Mouse (Mus musculus): Measurements from ENCODE around the gene Osbpl10. TPM values are rescaled to one million over a fixed set of nuclear protein-coding genes. Genes with fewer than 3 reads are reported as not detected.

Osbpl10 gene
- polyA plus RNA-seq, 1 experiment from 2014 or later: 3.5 TPM

DNA sequence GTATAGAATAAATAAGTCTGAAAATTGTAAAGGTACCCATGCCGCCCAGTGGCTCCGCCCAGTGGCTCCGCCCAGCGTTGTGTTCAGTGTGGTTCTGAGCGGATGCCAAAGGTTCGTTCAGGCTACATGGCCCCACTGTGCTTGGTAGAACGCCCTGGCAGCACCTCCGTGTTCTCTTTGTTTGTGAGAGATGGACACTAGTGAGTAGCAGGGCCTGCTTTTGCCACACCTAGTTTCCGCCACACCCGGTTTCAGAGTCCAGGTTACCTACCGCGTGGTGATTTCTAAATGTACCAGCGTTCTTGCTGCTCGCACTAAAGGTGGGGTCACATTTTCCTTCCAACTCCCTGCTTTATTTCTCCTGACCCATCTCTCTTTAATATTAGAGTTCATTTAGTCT is 75.4 kb downstream of the Osbpl10 start:
- no peaks in the 10 kb centered on the region for H3K9me3 ChIP-seq
- no peaks in the 10 kb centered on the region for H3K36me3 ChIP-seq
- ATAC-seq (ENCODE audit: borderline replicate concordance, extremely low read depth, low FRiP score, low TSS enrichment): no peak
- peaks cover 11% of the 10 kb centered on the region for H3K4me1 ChIP-seq
- no peaks in the 10 kb centered on the region; the same call in 1 of the 2 replicates for H3K27me3 ChIP-seq
- no peak overlapping the region for H3K27ac ChIP-seq
- H3K4me2 ChIP-seq: no peak overlapping the region
- H3K4me3 ChIP-seq: no peak overlapping the region
- H3K9ac ChIP-seq: no peak overlapping the region
- WGBS: 90% methylated on average over 14 of the region's 14 CpGs

- 79% methylated on average over 8 of the region's 8 CpGs for WGBS
- Histone ChIP-seq H3K9ac (no peak overlapping the region), H3K9me3 (no peaks in the 10 kb centered on the region), H3K27ac (no peak overlapping the region), H3K4me2 (no peak overlapping the region), H3K4me1 (peaks cover 8% of the 10 kb centered on the region), H3K4me3 (no peak overlapping the region), H3K36me3 (no peaks in the 10 kb centered on the region), H3K27me3 (no peaks in the 10 kb centered on the region; the same call in 1 of the 2 replicates)
- ATAC-seq (ENCODE audit: borderline replicate concordance, extremely low read depth, low FRiP score, low TSS enrichment): no peak
These were observed 76.9 kb downstream of the Osbpl10 start for GRCm38 (mm10) chr9:115055041-115055830.

DNA sequence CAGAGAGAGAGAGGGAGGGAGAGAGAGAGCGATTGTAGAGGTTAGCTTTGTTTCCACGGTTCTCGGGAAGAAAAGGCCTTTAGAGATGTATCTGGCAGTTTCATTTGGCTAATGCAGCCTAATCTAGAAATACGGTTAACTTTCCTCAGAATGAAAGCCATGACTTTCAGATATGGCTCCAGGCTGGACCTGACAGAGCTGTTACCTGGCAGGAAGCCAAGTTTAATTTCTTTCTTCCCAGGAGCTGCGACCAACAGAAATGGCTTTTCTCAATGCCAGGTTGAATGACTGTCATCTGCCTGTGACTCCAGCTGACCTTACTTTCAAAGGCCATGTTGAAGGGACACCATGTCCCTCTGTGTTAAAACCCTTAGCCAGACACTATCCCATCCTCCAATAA is 80.4 kb downstream of the Osbpl10 start:
- no peaks in the 10 kb centered on the region for H3K9me3 ChIP-seq
- no peak overlapping the region for H3K27ac ChIP-seq
- peaks cover 3% of the 10 kb centered on the region; the same call in 1 of the 2 replicates for H3K4me1 ChIP-seq
- no peak overlapping the region for H3K9ac ChIP-seq
- no peaks in the 10 kb centered on the region; the same call in 1 of the 2 replicates for H3K27me3 ChIP-seq
- 28% methylated on average over 5 of the region's 5 CpGs for WGBS
- H3K4me3 ChIP-seq: no peak overlapping the region
- no peak overlapping the region for H3K4me2 ChIP-seq
- no peak for ATAC-seq (ENCODE audit: borderline replicate concordance, extremely low read depth, low FRiP score, low TSS enrichment)
- H3K36me3 ChIP-seq: peaks cover 4% of the 10 kb centered on the region; the same call in 1 of the 2 replicates

DNA sequence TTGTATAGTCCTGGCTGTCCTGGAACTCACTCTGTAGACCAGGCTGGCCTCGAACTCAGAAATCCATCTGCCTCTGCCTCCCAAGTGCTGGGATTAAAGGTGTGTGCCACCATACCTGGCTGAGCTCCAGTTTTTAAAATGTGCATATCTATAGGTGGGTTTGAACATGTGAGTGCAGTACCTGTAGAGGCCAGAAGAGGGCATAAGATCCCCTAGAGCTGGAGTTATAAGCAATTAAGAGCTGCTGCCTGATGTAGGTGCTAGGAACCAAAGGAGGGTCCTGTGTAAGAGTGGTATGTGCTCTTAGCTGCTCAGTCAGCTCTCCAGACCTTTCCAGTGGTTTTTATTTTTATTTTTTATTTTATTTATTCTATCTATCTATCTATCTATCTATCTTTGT is 86.5 kb downstream of the Osbpl10 start:
- no peak overlapping the region for H3K4me3 ChIP-seq
- 83% methylated on average over 1 of the region's 1 CpGs for WGBS
- H3K9ac ChIP-seq: no peak overlapping the region
- H3K27me3 ChIP-seq: no peaks in the 10 kb centered on the region
- no peak overlapping the region for H3K27ac ChIP-seq
- H3K4me2 ChIP-seq: no peak overlapping the region
- H3K36me3 ChIP-seq: peaks cover 4% of the 10 kb centered on the region; the same call in 1 of the 2 replicates
- no peaks in the 10 kb centered on the region for H3K9me3 ChIP-seq
- no peak for ATAC-seq (ENCODE audit: borderline replicate concordance, extremely low read depth, low FRiP score, low TSS enrichment)
- H3K4me1 ChIP-seq: no peaks in the 10 kb centered on the region

- H3K27me3 ChIP-seq: no peaks in the 10 kb centered on the region
- H3K9me3 ChIP-seq: no peaks in the 10 kb centered on the region
- 77% methylated on average over 8 of the region's 9 CpGs for WGBS
- no peak overlapping the region for H3K4me2 ChIP-seq
- no peak overlapping the region for H3K27ac ChIP-seq
- ATAC-seq (ENCODE audit: borderline replicate concordance, extremely low read depth, low FRiP score, low TSS enrichment): no peak
- no peak overlapping the region for H3K4me3 ChIP-seq
- H3K4me1 ChIP-seq: no peaks in the 10 kb centered on the region
- H3K9ac ChIP-seq: no peak overlapping the region
- H3K36me3 ChIP-seq: peaks cover 4% of the 10 kb centered on the region; the same call in 1 of the 2 replicates
These were observed 88.7 kb downstream of the Osbpl10 start for GRCm38 (mm10) chr9:115067071-115067470.

DNA sequence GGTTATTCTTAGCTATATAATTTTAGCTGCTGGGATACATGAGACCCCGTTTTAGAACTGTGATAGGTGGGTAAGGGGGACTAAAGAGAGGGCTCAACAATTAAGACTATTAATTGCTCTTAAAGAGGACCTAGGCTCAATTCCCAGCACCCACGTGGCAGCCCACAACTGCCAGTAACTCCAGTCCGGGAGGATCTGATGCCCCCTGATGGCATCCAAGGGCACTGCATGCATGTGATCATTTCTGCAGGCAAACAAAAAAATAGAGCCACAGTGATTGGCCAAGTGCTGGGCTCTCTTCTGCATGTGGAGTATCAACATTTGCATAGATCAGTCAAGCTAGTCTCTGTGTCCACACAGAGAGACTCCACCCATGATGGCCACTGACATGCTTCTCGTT is 96.8 kb downstream of the Osbpl10 start:
- ATAC-seq (ENCODE audit: borderline replicate concordance, extremely low read depth, low FRiP score, low TSS enrichment): no peak
- no peaks in the 10 kb centered on the region for H3K27me3 ChIP-seq
- H3K9ac ChIP-seq: no peak overlapping the region
- 83% methylated on average over 4 of the region's 4 CpGs for WGBS
- no peak overlapping the region for H3K4me3 ChIP-seq
- H3K4me1 ChIP-seq: no peaks in the 10 kb centered on the region
- no peak overlapping the region for H3K27ac ChIP-seq
- H3K9me3 ChIP-seq: no peaks in the 10 kb centered on the region
- no peaks in the 10 kb centered on the region for H3K36me3 ChIP-seq
- no peak overlapping the region for H3K4me2 ChIP-seq

DNA sequence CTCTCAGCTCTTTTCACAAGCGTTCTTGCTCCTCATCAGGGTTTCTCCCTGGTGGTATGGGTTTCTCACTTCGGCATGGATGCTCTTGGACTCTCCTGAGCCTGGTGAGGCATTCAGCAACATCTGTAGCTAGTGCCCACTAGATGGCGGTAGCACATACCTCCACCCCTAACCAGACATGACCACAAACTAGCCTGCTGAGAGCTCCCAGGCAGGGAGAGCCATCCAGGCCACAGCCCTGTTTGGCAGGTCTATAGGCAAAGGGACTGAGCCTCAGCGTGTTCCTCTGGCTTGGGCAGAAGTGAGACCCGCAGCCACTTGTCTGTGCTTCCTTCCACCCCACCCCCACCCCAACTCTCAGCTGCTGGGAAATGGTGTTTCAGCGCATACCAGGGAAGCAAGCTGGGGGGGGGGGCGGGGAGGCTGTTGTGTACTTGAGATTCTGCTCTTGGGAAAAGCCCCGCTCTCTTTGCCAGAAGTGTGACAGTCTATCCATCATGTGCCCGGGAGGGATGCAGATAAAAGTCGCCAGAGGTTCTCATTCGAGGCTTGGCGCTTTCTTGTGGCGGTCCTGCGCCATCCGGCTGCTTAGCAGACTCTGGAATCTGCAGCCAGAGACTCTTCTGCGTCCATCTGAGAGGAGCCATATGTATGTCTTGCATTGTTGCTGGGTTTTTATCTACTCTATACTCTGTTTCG is 110.1 kb downstream of the Osbpl10 start:
- Histone ChIP-seq H3K36me3 (no peaks in the 10 kb centered on the region), H3K4me1 (peaks cover 8% of the 10 kb centered on the region), H3K9me3 (no peaks in the 10 kb centered on the region), H3K27me3 (no peaks in the 10 kb centered on the region), H3K27ac (0 out of 2 replicates have a peak overlapping the region, but pooled peaks have one; percentile 15), H3K4me3 (no peak overlapping the region), H3K4me2 (peak overlapping the region; percentile 38), H3K9ac (no peak overlapping the region)
- 16% methylated on average over 17 of the region's 17 CpGs for WGBS
- peak; percentile 91 for ATAC-seq (ENCODE audit: borderline replicate concordance, extremely low read depth, low FRiP score, low TSS enrichment)

- no peak overlapping the region for H3K27ac ChIP-seq
- no peak overlapping the region for H3K9ac ChIP-seq
- 68% methylated on average over 5 of the region's 5 CpGs for WGBS
- H3K9me3 ChIP-seq: no peaks in the 10 kb centered on the region
- no peak overlapping the region for H3K4me2 ChIP-seq
- ATAC-seq (ENCODE audit: borderline replicate concordance, extremely low read depth, low FRiP score, low TSS enrichment): no peak
- no peaks in the 10 kb centered on the region for H3K36me3 ChIP-seq
- H3K27me3 ChIP-seq: no peaks in the 10 kb centered on the region
- peaks cover 8% of the 10 kb centered on the region for H3K4me1 ChIP-seq
- no peak overlapping the region for H3K4me3 ChIP-seq
These were observed 111.3 kb downstream of the Osbpl10 start for GRCm38 (mm10) chr9:115089644-115090043.

DNA sequence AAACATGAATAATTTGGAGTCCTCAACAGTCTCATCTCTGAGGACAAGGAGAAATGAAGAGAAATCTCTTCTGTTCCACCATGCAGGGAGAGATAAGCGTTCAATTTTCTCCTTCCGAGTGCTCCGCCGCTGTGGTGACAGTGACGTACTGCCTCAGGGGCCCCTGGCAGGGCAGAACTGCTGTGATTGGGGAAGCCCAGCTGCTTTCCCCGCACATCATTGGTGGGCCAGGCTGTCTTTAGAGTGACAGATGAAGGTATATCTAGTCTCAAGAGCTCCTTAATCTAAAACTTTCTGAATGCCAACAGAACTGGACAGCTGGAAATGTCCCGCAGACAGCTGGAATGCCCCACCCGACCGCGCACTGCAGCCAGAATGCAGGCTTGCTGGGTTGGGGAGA is 118.1 kb downstream of the Osbpl10 start:
- H3K4me1 ChIP-seq: no peaks in the 10 kb centered on the region; the same call in 1 of the 2 replicates
- 33% methylated on average over 10 of the region's 10 CpGs for whole genome bisulfite sequencing
- H3K27me3 ChIP-seq: no peaks in the 10 kb centered on the region
- no peak overlapping the region for H3K27ac ChIP-seq
- ATAC-seq (ENCODE audit: borderline replicate concordance, extremely low read depth, low FRiP score, low TSS enrichment): peak; percentile 60; the same call in 1 of the 2 replicates
- H3K9ac ChIP-seq: no peak overlapping the region
- H3K9me3 ChIP-seq: no peaks in the 10 kb centered on the region
- peak overlapping the region; percentile 40 for H3K4me2 ChIP-seq
- no peaks in the 10 kb centered on the region for H3K36me3 ChIP-seq
- no peak overlapping the region for H3K4me3 ChIP-seq

- Histone ChIP-seq H3K4me3 (no peak overlapping the region), H3K27me3 (no peaks in the 10 kb centered on the region), H3K27ac (no peak overlapping the region), H3K9ac (no peak overlapping the region), H3K4me1 (no peaks in the 10 kb centered on the region; the same call in 1 of the 2 replicates), H3K36me3 (no peaks in the 10 kb centered on the region), H3K9me3 (no peaks in the 10 kb centered on the region), H3K4me2 (no peak overlapping the region)
- ATAC-seq (ENCODE audit: borderline replicate concordance, extremely low read depth, low FRiP score, low TSS enrichment): no peak
- 75% methylated on average over 4 of the region's 4 CpGs for WGBS
These were observed 119.0 kb downstream of the Osbpl10 start for GRCm38 (mm10) chr9:115097340-115097739.

DNA sequence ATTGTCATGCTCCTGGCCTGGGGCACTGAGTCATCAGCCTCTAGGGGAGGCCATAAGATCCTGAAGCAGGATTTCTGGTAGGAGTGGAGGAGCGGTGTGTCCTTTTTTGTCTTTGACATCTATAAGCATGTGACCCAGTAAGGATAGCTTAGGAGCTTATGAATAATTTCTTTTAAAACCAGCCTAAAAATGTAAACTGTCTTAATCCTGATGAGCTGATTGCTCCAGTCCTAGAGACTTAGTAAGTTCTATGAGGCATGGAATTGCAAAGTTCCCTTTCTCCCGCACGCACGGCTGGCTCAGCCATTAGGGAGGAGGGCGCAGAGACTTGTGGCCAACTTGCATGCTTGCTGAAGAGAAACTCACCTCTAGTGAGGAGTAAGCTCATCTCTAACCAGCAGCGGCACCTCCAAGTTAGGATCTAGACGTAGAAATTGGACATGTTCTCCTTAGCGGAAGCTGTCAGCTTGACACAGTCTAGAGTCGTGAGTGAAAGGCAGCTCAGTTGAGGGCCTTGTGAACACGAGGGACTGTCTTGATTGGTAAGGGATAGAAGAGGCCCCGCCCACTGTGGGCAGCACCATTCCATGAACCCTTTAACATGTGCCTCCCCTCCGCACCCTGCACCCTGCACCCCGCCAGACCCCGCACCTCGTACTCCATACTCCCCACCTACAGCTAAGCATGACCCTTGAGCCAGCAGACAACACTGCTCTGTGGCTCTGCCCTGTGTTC is 122.0 kb downstream of the Osbpl10 start:
- no peaks in the 10 kb centered on the region for H3K36me3 ChIP-seq
- ATAC-seq (ENCODE audit: borderline replicate concordance, extremely low read depth, low FRiP score, low TSS enrichment): no peak
- no peak overlapping the region for H3K27ac ChIP-seq
- H3K4me3 ChIP-seq: no peak overlapping the region
- no peaks in the 10 kb centered on the region; the same call in 1 of the 2 replicates for H3K4me1 ChIP-seq
- no peak overlapping the region for H3K9ac ChIP-seq
- no peak overlapping the region for H3K4me2 ChIP-seq
- H3K27me3 ChIP-seq: no peaks in the 10 kb centered on the region
- no peaks in the 10 kb centered on the region for H3K9me3 ChIP-seq
- 84% methylated on average over 15 of the region's 15 CpGs for WGBS

All from lung, embryonic 15.5 days (tissue).